Mouse (Mus musculus) brown adipose tissue, adult 24 weeks (tissue): ENCODE data around the gene Agtpbp1. TPM values are rescaled to one million over a fixed set of nuclear protein-coding genes. Genes with fewer than 3 reads are reported as not detected.
"Not testable (repeated sequence)": the region's sequence is repeated elsewhere in the genome, so short reads cannot be mapped to it uniquely, and the experiment has no call there.

Source experiments
- H3K27ac ChIP-seq: fragments of 200-500 bp; replicated peaks from 2 replicates; pipeline ENCODE4 v1.5.1; 2012; ENCODE audit warnings: low read depth, mild to moderate bottlenecking, low read length
- H3K4me1 ChIP-seq: fragments of 200-500 bp; 2 replicates; pipeline ENCODE4 v1.6.1; 2012; ENCODE audit warnings: low read length, mixed read lengths; ENCODE audit not compliant: control insufficient read depth, insufficient read depth, insufficient read length
- H3K4me3 ChIP-seq: fragments of 200-500 bp; 2 replicates; pipeline ENCODE4 v1.5.1; 2012; ENCODE audit warnings: low read depth, mild to moderate bottlenecking, low read length, moderate library complexity; ENCODE audit not compliant: insufficient read depth
- polyA plus RNA-seq: library from polyadenylated mRNA; stranded (reverse); fragments of >200 nt; gene quantifications from 2 replicates; pipeline ENCODE4 v1.2.4, GENCODE M21; 2012; ENCODE audit not compliant: missing spikeins, insufficient read depth, insufficient read length

Agtpbp1 gene
- polyA plus RNA-seq, 1 experiment: 46.3 TPM

DNA sequence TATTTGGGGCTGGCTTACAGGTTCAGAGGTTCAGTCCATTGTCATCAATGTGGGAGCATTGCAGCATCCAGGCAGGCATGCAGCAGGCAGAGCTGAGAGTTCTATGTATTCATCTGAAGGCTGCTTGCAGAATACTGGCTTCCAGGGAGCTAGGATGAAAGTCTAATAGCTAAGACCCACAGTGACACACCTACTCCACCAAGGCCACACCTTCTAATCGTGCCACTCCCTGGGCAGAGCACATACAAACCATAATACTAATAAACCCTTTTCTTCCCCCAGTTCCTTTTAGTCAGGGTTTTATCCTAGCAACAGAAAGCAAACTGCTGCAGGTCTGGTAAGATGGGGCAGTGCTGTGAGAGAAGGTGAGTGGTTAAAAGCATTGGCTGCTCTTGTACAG lies 7.6 kb upstream of the Agtpbp1 start:
- Histone ChIP-seq H3K4me3 (no peak overlapping the region), H3K4me1 (no peaks in the 10 kb centered on the region), H3K27ac (no peak overlapping the region)

DNA sequence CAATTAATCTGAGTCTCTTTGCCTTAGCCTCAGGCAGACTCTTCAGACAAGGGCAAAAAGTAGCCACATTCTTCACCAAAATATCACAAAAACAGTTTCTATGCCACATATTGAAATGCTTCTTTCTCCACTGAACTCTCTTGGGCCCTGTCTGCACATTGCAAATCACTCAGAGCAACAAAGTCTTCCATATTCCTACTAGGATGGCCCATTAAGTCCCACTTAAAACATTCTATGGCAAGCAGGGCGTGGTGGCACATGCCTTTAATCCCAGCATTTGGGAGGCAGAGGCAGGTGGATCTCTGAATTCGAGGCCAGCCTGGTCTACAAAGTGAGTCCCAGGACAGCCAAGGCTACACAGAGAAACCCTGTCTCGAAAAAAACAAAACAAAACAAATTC lies 7.0 kb upstream of the Agtpbp1 start:
- H3K4me3 ChIP-seq, H3K27ac ChIP-seq, H3K4me1 ChIP-seq: not testable (repeated sequence)

DNA sequence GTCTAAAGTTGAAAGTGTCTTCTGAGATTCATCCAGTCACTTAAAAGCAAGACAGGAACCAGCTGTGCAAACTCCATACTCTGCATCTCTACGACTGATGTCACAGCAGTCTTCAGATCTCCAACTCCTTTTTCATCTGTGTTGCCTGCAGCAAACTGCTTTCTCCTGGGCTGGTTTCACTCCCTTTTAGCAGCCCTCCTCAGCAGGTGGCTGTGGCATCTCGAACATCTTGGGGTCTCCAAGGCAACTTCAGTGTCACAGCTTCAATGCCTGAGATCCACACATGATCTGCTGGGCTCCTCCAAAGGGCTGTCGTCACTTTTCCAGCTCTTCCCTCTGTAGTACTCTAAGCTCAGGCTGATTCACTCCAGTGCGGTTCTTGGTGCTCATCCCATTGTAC lies 5.7 kb upstream of the Agtpbp1 start:
- Histone ChIP-seq H3K27ac (no peak overlapping the region), H3K4me1 (peaks cover 4% of the 10 kb centered on the region; the same call in 1 of the 2 replicates), H3K4me3 (no peak overlapping the region)

DNA sequence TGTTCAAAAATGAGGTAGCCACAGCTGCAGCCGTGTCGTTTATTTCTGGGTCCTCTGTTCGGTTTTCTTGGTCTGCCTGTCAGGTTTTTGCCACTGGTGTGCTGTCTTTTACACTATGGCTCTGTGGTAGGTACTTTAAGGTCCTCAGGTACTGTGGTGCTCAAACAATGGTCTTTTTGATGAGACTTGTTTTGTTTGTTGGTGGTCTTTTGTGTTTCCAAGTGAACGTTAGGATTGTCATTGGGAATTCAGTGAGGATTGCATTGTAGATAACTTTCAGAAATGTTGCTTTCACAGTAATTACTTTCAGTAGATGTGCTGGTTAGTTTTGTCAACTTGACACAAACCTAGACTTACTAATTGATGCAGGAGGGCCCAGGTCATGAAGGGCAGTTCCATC lies 4.6 kb upstream of the Agtpbp1 start:
- Histone ChIP-seq H3K27ac (no peak overlapping the region), H3K4me3 (no peak overlapping the region), H3K4me1 (peaks cover 4% of the 10 kb centered on the region; the same call in 1 of the 2 replicates)

DNA sequence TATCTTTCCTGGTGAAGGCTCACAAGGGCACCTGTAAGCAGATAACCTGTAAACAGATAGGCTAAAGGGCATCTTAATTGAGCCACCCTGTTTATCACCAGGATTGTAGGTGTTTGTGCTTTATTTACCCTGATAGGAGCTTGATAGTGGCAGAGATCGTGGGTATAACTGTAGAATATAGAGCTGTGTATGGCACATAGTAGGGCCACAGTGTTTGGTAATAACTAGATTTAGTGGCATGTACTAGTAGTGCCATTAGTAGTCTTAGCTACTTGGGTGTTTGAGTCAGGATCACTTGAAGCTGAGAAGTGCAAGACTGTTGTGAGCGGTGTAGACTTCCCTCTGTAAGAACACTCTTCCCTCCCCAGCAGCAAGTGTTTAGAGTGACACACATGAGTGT lies 2.2 kb upstream of the Agtpbp1 start:
- H3K4me3 ChIP-seq: no peak overlapping the region
- H3K27ac ChIP-seq: no peak overlapping the region
- H3K4me1 ChIP-seq: peaks cover 4% of the 10 kb centered on the region; the same call in 1 of the 2 replicates

DNA sequence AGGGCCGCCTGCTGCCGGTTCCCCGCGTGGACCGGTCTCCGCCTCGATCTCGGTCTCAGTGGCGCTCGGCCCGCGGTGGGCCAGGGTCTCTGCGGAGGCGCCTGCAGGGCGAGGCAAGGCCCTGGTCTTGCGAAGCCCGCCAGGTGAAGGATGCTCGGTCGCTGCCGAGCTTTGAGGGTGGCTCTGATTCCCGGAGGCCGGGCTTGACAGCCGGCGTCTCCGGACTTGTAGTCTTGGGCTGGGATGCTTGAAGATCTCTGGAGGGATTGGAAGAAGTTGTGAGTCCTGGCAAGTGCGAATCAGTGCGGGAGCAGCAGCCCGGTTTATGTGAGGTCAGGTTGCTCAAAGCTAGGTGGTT lies 600 bp upstream of the Agtpbp1 start:
- Histone ChIP-seq H3K4me3 (peak overlapping the region; percentile 81), H3K27ac (no peak overlapping the region; the same call in 1 of the 2 replicates), H3K4me1 (peaks cover 4% of the 10 kb centered on the region; the same call in 1 of the 2 replicates)

DNA sequence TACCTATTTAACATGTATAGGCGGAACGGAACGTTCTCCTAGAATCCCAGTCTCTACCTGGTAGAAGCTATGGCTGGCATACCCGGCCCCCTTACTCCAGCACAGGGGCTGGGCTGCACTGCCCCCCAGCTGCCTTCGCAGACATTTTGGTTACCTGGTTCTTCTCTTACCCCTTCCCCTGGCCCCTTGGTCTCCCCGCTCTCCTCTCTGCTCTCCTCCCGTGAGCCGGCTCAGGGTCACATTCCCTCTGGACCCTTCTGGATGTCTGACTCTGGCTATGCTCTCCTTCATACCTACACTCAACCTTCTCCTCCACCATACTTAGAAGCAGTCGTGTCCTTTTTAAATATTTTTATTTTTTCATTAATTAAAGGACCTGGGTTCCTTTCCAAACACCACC lies 546 bp downstream of the Agtpbp1 start:
- H3K27ac ChIP-seq: peak overlapping the region; percentile 56
- H3K4me3 ChIP-seq: peak overlapping the region; percentile 53
- peaks cover 4% of the 10 kb centered on the region; the same call in 1 of the 2 replicates for H3K4me1 ChIP-seq

DNA sequence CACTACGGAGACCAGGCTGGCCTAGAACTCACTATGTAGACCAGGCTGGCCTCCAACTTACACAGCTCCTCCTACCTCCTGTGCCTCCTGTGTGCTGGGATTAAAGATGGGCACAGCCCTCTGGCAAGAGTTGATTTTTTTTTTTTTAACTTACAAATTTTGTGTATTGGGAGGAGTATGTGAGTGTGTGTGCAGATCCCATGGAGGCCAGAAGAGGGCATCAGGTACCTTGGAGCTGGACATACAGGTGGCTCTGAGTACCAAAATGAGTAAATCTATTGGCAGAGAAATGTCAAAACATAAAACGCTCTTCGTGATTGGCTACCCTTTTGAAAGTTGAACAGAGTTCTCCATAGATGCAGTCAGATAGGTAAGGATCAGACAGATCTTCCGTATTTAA lies 4.1 kb downstream of the Agtpbp1 start:
- Histone ChIP-seq H3K27ac (no peak overlapping the region), H3K4me3 (no peak overlapping the region), H3K4me1 (peaks cover 3% of the 10 kb centered on the region; the same call in 1 of the 2 replicates)

DNA sequence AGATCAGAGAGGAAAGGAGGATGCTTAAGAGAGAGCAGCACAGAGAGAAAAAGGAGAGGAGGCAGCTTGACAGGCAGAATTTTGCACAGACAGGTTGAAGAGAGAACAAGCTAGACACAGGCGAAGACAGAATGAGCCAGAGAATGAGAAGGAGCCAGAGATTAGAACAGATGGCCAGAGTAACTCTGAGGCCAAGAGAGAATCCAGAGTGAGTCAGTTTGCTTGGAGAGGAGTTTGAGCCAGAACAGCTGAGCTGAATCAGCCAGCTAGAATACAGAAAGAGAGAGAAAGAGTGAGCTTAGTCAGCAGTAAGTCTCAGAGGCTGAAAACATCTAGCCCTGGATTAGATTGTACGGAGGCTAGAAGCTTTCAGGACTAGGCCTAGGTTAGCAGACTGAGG lies 12.5 kb downstream of the Agtpbp1 start:
- H3K4me3 ChIP-seq: no peak overlapping the region
- H3K4me1 ChIP-seq: no peaks in the 10 kb centered on the region
- no peak overlapping the region for H3K27ac ChIP-seq

DNA sequence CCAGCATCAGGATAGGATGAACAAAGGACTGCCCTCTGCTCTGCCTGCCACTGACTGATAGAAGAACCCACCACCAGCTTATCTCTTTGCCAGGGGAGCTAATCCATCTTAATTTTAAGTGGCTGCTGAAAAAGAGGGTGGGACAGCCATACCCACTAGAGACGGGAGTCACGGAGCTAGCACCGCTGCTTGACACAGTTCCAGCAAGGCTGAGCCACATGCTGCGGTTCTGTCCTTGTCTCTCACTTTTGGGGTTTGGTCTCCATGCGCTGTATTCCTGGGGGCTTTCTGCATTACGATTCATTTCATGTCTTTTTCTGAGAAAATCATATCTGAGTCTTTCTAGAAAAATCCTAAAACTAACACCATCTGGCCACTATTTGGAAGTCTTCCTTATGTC lies 13.9 kb downstream of the Agtpbp1 start:
- Histone ChIP-seq H3K27ac (no peak overlapping the region), H3K4me3 (no peak overlapping the region), H3K4me1 (no peaks in the 10 kb centered on the region)

DNA sequence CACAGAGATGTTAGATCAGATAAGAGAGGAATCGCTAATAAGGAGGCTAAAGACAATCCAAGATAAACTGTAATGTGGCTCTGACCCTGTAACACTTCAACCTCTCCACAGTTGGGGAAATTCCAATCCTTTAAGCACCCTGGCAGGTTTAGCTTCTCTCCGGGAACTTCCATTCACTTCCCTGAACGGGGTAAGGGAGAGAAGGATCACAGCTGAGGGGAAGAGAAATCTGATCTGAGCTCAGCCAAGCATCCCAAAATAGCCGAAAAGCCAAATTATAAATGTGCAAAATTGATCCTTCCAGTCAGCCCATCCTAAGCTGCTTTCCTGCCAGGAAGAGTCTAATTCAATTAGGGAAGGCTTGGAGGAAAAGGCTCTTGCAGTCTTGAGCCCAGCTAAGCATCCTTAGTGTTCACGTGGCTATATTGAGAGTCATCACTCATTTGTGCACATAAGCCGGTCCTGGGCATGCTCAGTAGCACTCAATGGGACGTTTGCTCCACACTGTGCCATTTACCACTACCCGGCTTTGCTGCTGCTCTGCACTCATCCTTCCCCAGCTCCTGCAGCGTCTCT lies 19.0 kb downstream of the Agtpbp1 start:
- Histone ChIP-seq H3K4me3 (no peak overlapping the region), H3K4me1 (no peaks in the 10 kb centered on the region), H3K27ac (no peak overlapping the region)

DNA sequence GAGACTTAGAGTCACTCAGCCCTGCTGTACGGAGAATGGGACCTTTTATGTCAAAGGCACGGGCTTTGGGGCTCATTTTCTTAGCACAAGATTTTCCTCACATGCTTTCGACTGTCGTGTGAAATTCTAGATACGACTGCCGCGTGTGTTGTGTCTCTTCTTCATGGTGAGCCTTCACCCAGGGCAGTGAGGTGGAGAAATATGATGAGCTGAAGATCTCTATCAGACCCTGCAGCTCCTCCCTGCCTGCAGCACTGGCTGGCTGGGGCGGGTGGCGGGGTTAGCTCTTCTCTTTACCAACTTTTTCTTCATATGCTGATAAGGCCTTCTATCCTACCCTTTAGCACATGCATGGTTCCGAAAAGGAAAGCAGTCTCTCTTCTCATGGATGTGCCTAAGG lies 20.1 kb downstream of the Agtpbp1 start:
- H3K4me1 ChIP-seq: no peaks in the 10 kb centered on the region
- H3K27ac ChIP-seq: no peak overlapping the region
- no peak overlapping the region for H3K4me3 ChIP-seq

DNA sequence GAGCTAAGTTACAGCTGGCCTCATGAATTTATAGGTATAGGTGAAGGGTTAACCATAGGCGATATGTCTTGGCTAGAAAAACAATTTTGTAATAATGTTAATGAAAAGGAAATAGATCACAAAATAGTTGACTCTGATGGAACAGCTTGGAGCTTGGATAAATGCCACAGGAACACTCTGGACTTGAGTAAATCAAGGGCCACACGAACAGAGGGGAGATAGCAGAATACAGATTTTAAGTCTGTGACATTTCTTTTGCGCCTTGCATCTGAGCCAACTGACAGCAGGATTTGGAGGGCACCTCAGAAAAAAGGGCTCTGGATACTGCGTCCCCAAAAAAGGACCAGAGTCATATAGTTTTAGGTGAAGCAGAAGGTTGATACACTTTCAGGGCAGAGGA lies 20.5 kb downstream of the Agtpbp1 start:
- H3K27ac ChIP-seq: no peak overlapping the region
- no peaks in the 10 kb centered on the region for H3K4me1 ChIP-seq

DNA sequence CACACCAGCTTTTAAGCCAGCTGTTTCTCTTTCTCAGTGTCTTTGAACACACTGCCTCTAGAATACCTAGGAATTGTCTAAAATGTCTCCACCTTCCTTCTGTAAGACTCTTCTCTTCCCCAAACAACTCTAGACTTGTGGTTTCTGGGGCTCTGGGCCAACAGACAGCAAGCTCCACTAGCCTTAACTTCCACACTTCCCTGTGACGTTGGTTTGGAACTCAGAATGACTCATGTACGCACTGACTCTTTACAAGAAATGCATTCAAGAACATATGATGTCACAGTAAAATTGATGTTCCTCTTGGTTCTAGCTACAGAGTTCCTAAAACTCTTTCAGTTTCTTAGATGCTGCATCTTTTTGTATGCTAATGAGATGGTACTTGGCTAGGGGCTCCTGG lies 22.6 kb downstream of the Agtpbp1 start:
- H3K4me1 ChIP-seq: no peaks in the 10 kb centered on the region
- H3K4me3 ChIP-seq: no peak overlapping the region
- H3K27ac ChIP-seq: no peak overlapping the region

More for the DNA sequence above, 20.5 kb downstream of the Agtpbp1 start:
- no peak overlapping the region for H3K4me3 ChIP-seq

DNA sequence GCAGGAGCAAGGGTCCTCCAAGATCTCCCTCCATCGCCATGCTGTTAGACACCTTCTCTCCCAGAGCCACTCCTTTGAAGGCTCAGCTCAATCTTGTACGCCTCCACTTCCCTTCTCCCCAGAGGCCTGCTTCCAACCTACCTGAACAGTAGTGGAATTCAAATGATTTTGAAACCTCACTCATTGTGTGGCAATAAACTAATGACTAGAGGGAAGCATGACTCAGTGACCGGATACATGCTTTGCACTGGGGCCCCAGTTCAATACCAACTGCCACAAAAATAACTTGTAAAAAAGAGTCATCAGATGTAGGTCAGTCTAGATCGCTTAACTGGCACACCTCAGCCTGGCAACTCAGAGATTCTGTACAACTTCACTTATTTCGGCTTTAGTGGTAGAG lies 26.3 kb downstream of the Agtpbp1 start:
- Histone ChIP-seq H3K4me3 (no peak overlapping the region), H3K4me1 (peaks cover 6% of the 10 kb centered on the region), H3K27ac (no peak overlapping the region)

DNA sequence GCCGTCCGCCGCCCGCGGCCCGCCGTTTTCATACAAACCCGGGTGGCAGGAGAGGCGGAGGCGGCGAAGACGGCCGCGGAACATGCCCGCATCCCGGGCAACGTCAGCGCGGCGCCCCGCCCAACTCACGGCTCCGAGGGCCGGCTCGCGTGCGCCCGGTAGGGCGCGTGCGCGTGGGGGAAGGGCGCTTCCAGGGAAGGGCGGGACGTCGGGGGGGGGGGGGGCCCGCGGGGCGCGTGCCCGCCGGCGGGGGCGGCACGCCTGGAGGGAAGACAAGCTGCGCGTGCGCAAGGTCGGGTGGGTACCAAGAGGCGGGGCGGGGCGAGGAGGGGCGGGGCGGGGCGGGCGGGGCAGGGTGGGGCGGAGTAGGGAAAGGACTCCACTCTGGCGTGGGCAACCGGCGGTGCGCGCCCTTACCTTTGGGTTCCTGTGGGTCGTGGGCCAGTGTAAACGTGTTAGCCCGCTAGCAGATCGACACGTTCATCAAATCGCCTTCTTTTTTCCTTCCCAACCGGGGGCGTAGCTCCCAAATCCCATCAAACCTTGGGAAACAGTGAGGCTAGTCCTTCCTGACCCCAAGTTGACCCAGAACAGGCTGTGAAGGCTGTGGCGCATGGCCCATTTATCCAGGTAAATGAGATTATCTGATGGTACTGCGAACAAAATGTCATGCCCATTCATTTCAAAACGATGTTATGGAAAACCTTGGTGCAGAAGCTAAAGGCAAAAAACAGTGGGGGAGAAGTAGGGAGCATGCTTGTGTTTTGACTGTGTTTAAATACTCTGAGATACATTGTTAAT lies 27.6 kb downstream of the Agtpbp1 start:
- peak overlapping the region; percentile 70 for H3K27ac ChIP-seq
- peak overlapping the region; percentile 81 for H3K4me3 ChIP-seq
- peaks cover 6% of the 10 kb centered on the region for H3K4me1 ChIP-seq
